Mouse (Mus musculus) heart, adult 8-10 months (tissue): ENCODE data around the gene Lrrn1. TPM values are rescaled to one million over a fixed set of nuclear protein-coding genes. Genes with fewer than 3 reads are reported as not detected.

Experiments
- DNase-seq: peaks from one replicate; pipeline ENCODE4 v3.0.0; 2022; ENCODE audit warnings: low spot score
- total RNA-seq, 4 experiments: library from RNA; stranded (reverse); gene quantifications; 2 replicates each; pipeline ENCODE4 v1.2.4; 2022

The Lrrn1 gene
- total RNA-seq, 4 experiments from 2014 or later = 0.08 to 0.25 (median 0.18) TPM

DNA sequence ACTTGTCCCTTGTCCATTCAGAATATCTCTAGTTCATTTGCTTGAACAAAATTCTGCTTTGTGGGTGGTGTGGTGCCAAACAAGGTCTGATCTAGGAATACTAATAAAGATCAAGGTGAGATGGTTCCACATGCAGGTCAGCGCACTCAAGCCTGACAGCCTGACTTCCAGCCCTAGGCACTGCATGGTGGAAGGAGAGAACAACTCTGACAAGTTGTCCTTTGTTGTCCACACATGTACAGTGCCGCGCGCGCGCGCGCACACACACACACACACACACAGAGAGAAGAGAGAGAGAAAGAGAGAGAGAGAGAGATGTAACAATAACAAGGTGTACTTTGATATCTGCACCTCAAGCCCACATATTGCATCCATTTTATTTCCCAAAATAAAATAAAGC, 47.7 kb downstream of the Lrrn1 start:
- DNase-seq = no peak

DNA sequence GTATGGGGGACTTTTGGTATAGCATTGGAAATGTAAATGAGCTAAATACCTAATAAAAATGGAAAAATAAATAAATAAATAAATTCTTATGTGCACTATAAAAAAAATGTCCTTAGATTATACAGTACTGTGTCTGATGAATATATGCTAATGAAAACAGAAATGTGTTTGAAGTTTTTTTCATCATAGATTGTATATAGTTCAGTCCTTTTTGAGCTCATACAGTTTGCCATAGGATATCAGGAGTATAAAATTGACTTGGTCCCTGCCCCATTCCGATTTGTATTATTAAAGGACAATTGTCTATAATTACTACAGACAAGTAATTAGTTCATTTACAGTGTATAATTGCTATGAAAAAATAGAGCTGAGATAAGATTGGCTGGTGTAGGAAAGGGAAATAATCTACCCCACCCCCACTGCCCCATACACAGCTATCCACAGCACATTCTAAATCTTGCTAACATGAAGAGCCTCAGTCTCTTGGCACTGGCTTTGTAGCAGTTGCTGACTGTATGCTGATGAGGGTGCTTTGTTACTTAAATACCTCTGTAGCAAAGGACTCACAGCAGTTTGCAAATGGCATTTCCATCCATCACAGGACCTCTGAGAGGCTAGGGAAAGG, 54.3 kb downstream of the Lrrn1 start:
- no peak for DNase-seq

DNA sequence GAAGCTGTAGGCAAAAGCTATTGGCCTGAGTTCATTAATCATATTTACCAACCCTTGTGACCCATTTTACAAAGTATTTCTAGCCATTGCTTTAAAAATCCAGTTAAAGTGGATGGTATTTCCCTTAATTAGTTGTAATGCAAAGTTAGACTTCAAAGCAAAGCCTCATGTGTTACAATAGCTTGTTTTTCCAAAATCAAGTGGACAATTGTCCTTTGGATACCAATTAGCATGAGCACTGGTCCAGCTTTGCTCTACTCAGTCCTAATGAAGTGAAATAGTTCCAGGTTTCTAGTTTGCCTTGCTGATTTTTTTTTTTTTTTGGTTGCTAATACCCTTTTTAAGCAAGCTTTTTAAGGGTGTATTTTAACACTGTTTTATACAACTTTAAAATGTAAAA, 75.6 kb downstream of the Lrrn1 start:
- no peak for DNase-seq

DNA sequence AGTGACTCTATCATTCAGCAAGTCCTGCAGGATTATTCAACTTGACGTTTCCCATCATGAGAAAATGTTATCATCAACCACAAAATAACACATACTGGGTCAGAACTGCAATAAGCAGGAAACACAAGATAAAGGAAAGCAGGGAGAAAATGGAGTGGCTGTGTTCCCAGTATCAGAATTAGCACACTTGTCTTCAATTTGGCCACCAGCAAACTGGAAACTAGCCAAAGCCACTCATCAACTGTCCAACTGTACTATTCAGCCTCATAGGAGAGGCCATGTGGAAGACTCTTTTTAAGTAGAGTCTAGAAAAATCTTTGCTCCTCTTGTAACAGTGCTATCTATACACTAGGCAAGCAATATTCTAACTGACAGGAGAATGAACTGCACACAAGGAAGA, 84.7 kb downstream of the Lrrn1 start:
- no peak for DNase-seq
